17 mouse cellular contexts compared by ENCODE assay signal in genomic region chr11:84027231-84027630, GRCm38 (mm10).
"Had no signal": no experiment of that assay in that cellular context is flagged by ENCODE, and none has a peak within 500 bp of the region (broad histone marks: within the 10 kb centered on the region; RNA-seq: fewer than 3 reads in every experiment).

No protein-coding gene starts in this region.

- H3K27ac ChIP-seq: limb, embryonic 12.5 days; liver, embryonic 15.5 days; lung, embryonic 15.5 days; macrophage; midbrain, embryonic 15.5 days; neural tube, embryonic 12.5 days had no signal

- ATAC-seq: intestine, postnatal 0 days; midbrain, embryonic 15.5 days had no signal

- H3K4me3 ChIP-seq: limb, embryonic 12.5 days; liver, embryonic 15.5 days; lung, embryonic 15.5 days; megakaryocyte, embryonic 14.5 days; midbrain, embryonic 15.5 days; neural tube, embryonic 12.5 days had no signal

- H3K9ac ChIP-seq: limb, embryonic 12.5 days; liver, embryonic 15.5 days; lung, embryonic 15.5 days; midbrain, embryonic 15.5 days; neural tube, embryonic 12.5 days had no signal

- H3K27me3 ChIP-seq: limb, embryonic 12.5 days; liver, embryonic 15.5 days; lung, embryonic 15.5 days; megakaryocyte, embryonic 14.5 days; midbrain, embryonic 15.5 days; neural tube, embryonic 12.5 days had no signal

- H3K9me3 ChIP-seq: limb, embryonic 12.5 days; liver, embryonic 15.5 days; lung, embryonic 15.5 days; midbrain, embryonic 15.5 days; neural tube, embryonic 12.5 days had no signal

- H3K4me2 ChIP-seq: limb, embryonic 12.5 days; liver, embryonic 15.5 days; lung, embryonic 15.5 days; midbrain, embryonic 11.5 days; midbrain, embryonic 15.5 days; neural tube, embryonic 12.5 days had no signal

- H3K4me1 ChIP-seq: limb, embryonic 12.5 days; liver, embryonic 15.5 days; midbrain, embryonic 15.5 days; neural tube, embryonic 12.5 days had no signal

- DNase-seq: kidney, adult 8-10 months; kidney, postnatal 36 days; liver; retina, postnatal 1 day; right cerebral cortex, postnatal 4 days; spleen, adult 18-20 months; thymus, adult 18-20 months; thymus, postnatal 14 days had no signal
